Mouse (Mus musculus): ENCODE results near the gene Mrap2.

The Mrap2 gene

GRCm38 (mm10) chr9:87171517-87171916 lies 27.4 kb downstream of the Mrap2 start:
- no peak for DNase-seq (ENCODE audit: extremely low spot score, low spot score)

- no peak for DNase-seq (ENCODE audit: extremely low spot score, low spot score)
Measured at GRCm38 (mm10) chr9:87178534-87178933, 34.4 kb downstream of the Mrap2 start.

DNA sequence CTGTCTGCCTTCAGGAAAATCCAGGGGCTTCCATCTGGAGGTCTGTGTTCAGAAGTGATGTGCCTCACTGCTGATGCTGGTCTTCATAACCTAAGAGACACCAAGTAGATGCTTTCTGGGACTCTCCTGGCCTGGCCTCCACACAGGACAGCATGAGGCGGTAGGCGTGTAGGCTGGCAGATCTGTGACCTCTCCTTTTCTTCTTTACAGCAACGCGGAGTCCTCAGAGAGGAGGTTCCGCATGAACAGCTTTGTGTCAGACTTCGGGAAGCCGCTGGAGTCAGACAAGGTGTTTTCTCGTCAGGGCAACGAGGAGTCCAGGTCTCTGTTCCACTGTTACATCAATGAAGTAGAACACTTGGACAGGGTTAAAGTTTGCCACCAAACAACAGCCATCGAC lies 38.1 kb downstream of the Mrap2 start:
- no peak for DNase-seq (ENCODE audit: extremely low spot score, low spot score)

- DNase-seq (ENCODE audit: extremely low spot score, low spot score), result no peak
Measured at GRCm38 (mm10) chr9:87187336-87187735, 43.2 kb downstream of the Mrap2 start.

GRCm38 (mm10) chr9:87193721-87194120 lies 49.6 kb downstream of the Mrap2 start:
- DNase-seq (ENCODE audit: extremely low spot score, low spot score), result no peak

- DNase-seq (ENCODE audit: extremely low spot score, low spot score), result no peak
Measured at GRCm38 (mm10) chr9:87197277-87197676, 53.2 kb downstream of the Mrap2 start.

DNA sequence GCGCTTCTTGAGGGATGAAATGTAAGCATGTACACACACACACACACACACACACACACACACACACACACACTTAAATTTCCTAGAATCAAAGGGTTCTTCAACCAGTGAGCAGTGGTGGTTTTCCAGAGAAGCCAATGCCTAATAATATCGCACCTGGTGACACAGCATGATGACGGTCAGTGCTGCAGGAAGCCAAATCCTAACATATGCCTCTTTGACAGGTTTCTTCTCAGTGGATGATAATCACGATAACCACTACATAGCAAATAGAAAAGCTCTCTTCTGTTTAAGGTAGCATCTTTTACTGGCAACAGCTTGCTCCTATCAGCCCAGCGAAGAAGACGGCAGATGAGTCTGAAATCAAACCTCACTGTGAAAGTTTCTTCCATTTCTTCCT lies 53.9 kb downstream of the Mrap2 start:
- DNase-seq (ENCODE audit: extremely low spot score, low spot score), result no peak

- no peak for DNase-seq (ENCODE audit: extremely low spot score, low spot score)
Measured at GRCm38 (mm10) chr9:87200426-87200825, 56.3 kb downstream of the Mrap2 start.

GRCm38 (mm10) chr9:87200919-87201318 lies 56.8 kb downstream of the Mrap2 start:
- no peak for DNase-seq (ENCODE audit: extremely low spot score, low spot score)

- DNase-seq (ENCODE audit: extremely low spot score, low spot score), result no peak
Measured at GRCm38 (mm10) chr9:87202431-87202830, 58.3 kb downstream of the Mrap2 start.

DNA sequence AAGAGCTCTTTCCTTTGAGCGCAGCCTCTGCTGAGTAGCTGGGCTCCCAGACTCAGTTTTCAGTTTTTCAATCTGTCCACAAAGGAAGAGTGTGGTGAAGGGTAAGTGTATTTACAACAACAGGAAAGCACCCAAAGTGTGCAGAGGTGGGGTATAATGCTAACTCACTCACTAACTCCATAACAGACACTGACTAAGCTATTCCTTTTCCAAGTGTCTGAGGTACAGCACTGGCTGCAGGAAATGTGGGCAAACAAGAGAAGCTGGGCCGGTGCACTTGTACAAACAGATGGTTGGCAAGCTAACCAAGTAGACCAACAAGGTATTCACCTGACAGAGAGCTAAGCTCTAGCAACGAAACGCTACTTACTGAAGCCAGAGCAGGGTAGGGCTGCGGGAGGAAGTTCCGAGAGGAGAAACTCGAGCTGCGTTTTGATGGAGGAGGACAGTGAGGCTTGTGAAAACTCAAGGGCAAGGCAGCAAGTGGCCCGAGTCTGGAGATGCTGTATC lies 66.8 kb downstream of the Mrap2 start:
- no peak for DNase-seq (ENCODE audit: extremely low spot score, low spot score)

DNA sequence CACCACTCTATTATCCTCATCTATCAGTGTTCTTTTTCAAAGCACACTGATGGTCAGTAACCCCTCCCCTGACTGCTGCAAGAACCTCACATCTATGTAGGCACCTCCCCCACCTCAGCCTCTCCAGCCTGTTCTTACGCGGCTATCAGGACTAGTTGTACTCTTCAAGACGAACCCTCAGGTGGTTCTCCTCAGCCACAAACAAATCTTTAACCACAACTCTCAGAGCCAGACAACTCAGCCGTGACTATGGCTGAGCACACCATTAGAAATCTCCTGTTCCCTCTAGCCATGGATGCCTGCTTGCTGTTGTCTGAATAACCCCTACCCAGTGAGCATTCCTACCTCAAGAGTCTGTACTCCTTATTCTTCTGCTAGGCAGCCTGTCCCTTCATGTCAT lies 69.1 kb downstream of the Mrap2 start:
- DNase-seq (ENCODE audit: extremely low spot score, low spot score), result no peak

Measured in neural tube, embryonic 10.5 days (tissue).